Mouse (Mus musculus): Measurements from ENCODE around the gene Alas2. TPM values are rescaled to one million over a fixed set of nuclear protein-coding genes. Genes with fewer than 3 reads are reported as not detected.

Alas2 gene
- polyA plus RNA-seq, 1 experiment from 2014 or later = 145 TPM

DNA sequence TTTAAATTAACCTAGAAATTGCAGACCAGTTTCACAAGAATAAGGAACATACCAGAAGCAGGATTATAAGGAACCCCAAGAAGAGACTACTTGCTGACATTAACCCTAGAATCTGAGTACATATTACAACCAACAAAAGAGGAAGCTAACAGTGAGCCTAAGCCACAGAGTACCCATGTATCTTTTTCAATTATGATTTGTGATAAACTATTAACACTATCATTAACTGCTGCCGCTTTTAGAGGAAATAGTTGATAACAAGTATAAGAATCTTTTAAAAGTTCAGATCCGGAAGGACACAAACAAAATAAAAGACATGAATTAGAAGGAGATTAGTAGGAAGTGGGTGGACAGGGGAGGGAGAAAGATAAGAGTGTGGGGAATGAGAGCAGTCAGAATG is 7.1 kb upstream of the Alas2 start:
- ATAC-seq = no peak
- no peaks in the 10 kb centered on the region for H3K36me3 ChIP-seq (ENCODE audit: insufficient read depth, low read length)
- no peak for DNase-seq (ENCODE audit: low spot score)
- no peak overlapping the region for H3K9ac ChIP-seq (replicated peaks; ENCODE audit: low read depth)
- no peaks in the 10 kb centered on the region for H3K9me3 ChIP-seq (ENCODE audit: low read length)
- H3K4me1 ChIP-seq (ENCODE audit: insufficient read depth, low read depth, low read length) = no peaks in the 10 kb centered on the region
- WGBS = 78% methylated on average over 2 of the region's 2 CpGs
- H3K4me2 ChIP-seq (replicated peaks; ENCODE audit: low read depth, low read length) = no peak overlapping the region
- no peak overlapping the region for H3K27ac ChIP-seq (ENCODE audit: low read length)
- no peaks in the 10 kb centered on the region for H3K27me3 ChIP-seq (replicated peaks; ENCODE audit: insufficient read depth, low read length)
- no peak overlapping the region for H3K4me3 ChIP-seq (ENCODE audit: low read depth, low read length)
- TF ChIP-seq CTCF (IDR thresholded peaks at IDR 0.05) (no peak), EP300 (IDR thresholded peaks at IDR 0.05) (no peak)

DNA sequence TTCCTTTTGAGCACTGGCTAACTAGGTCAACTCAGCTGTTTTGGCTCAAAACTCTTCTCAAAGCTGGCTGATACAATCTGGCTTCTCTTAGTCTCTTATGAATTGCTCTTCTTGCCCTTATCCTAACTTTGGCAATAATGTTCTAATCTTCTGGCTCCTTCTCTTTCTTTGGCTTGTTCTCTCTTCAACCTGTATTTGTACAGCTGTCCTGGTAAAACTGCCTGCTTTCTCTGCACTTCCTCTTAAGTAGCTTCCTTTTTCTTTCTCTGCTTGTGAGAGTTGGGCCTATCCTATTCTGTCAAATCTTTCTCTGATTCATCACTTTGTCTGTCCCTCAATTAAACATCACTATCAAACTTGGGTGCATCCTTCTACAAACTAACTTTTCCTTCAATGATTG is 5.5 kb upstream of the Alas2 start:
- no peaks in the 10 kb centered on the region for H3K27me3 ChIP-seq (replicated peaks; ENCODE audit: insufficient read depth, low read length)
- H3K27ac ChIP-seq (ENCODE audit: low read length) = no peak overlapping the region
- no peak overlapping the region for H3K9ac ChIP-seq (replicated peaks; ENCODE audit: low read depth)
- H3K9me3 ChIP-seq (ENCODE audit: low read length) = no peaks in the 10 kb centered on the region
- TF ChIP-seq EP300 (IDR thresholded peaks at IDR 0.05) (no peak), CTCF (IDR thresholded peaks at IDR 0.05) (no peak)
- no peak overlapping the region for H3K4me3 ChIP-seq (ENCODE audit: low read depth, low read length)
- DNase-seq (ENCODE audit: low spot score) (no peak), ATAC-seq (no peak)
- no peaks in the 10 kb centered on the region for H3K4me1 ChIP-seq (ENCODE audit: insufficient read depth, low read depth, low read length)
- H3K4me2 ChIP-seq (replicated peaks; ENCODE audit: low read depth, low read length) = no peak overlapping the region
- no peaks in the 10 kb centered on the region for H3K36me3 ChIP-seq (ENCODE audit: insufficient read depth, low read length)

DNA sequence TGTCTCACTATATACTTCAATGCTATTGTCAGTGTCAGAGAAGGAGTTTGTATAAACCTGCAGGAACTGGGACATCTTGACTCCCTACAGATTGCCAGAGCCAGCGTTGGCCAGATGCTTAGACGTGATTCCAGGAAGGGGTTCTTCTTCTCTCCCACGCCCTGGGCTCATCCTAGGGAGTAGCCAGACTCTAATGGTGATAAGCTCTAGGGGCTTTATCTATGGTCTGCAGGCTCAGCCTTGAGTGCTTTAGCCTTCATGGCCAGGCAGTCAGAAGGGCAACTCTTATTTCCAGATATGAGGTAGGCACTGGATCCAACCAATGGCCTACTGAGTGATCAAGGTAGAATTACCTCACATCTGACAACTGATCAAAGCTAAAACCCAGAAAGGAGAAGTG is 2.5 kb downstream of the Alas2 start:
- 87% methylated on average over 3 of the region's 3 CpGs for WGBS
- no peaks in the 10 kb centered on the region for H3K27me3 ChIP-seq (replicated peaks; ENCODE audit: insufficient read depth, low read length)
- H3K9ac ChIP-seq (replicated peaks; ENCODE audit: low read depth) = no peak overlapping the region
- ATAC-seq = no peak; the same call in 1 of the 2 replicates
- TF ChIP-seq EP300 (IDR thresholded peaks at IDR 0.05) = no peak
- no peak for TF ChIP-seq CTCF (IDR thresholded peaks at IDR 0.05)
- H3K36me3 ChIP-seq (ENCODE audit: insufficient read depth, low read length) = no peaks in the 10 kb centered on the region
- no peaks in the 10 kb centered on the region for H3K9me3 ChIP-seq (ENCODE audit: low read length)
- no peak overlapping the region for H3K27ac ChIP-seq (ENCODE audit: low read length)
- H3K4me2 ChIP-seq (replicated peaks; ENCODE audit: low read depth, low read length) = no peak overlapping the region
- DNase-seq (ENCODE audit: low spot score) = no peak
- H3K4me3 ChIP-seq (ENCODE audit: low read depth, low read length) = no peak overlapping the region
- H3K4me1 ChIP-seq (ENCODE audit: insufficient read depth, low read depth, low read length) = no peaks in the 10 kb centered on the region

DNA sequence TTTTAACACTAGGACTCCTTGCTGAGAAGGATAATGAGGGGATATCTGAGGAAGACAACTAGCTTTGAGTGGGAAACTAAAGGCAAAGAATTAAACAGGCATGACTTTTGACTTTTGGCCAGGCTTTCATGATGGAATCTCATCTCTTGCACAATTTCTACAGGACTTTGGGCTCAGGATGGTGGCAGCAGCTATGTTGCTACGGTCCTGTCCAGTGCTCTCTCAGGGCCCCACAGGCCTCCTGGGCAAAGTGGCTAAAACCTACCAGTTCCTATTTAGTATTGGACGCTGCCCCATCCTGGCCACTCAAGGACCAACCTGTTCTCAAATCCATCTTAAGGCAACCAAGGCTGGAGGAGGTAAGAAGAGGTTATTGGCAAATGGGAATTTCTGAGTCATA is 4.8 kb downstream of the Alas2 start:
- Histone ChIP-seq H3K4me3 (ENCODE audit: low read depth, low read length) (no peak overlapping the region), H3K27me3 (replicated peaks; ENCODE audit: insufficient read depth, low read length) (no peaks in the 10 kb centered on the region), H3K9me3 (ENCODE audit: low read length) (no peaks in the 10 kb centered on the region), H3K9ac (replicated peaks; ENCODE audit: low read depth) (no peak overlapping the region), H3K27ac (ENCODE audit: low read length) (no peak overlapping the region), H3K36me3 (ENCODE audit: insufficient read depth, low read length) (no peaks in the 10 kb centered on the region), H3K4me1 (ENCODE audit: insufficient read depth, low read depth, low read length) (no peaks in the 10 kb centered on the region), H3K4me2 (replicated peaks; ENCODE audit: low read depth, low read length) (no peak overlapping the region)
- ATAC-seq (no peak), DNase-seq (ENCODE audit: low spot score) (no peak)
- no peak for TF ChIP-seq CTCF (IDR thresholded peaks at IDR 0.05)
- TF ChIP-seq EP300 (IDR thresholded peaks at IDR 0.05) = no peak
- 75% methylated on average over 2 of the region's 2 CpGs for WGBS

DNA sequence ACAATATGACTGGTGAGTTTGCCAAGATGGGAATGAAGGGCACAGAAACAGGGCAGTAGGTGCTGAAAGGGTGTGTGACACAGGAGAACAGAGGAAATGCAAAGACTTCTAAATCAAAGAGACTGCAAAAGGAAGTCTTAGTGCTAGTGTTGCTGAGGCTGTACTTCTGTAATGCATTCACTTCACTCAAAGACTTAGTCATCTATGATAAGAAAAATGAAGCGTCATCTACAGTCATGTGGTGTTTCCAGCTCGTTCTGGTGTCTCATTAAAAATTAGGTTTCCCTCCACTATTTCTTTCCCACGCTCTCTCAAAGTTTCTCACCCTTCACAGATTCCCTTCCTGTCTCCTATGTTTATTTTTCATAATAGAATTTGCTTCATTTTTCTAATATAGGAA is 6.9 kb downstream of the Alas2 start:
- H3K9ac ChIP-seq (replicated peaks; ENCODE audit: low read depth) = no peak overlapping the region
- TF ChIP-seq CTCF (IDR thresholded peaks at IDR 0.05) = no peak
- TF ChIP-seq EP300 (IDR thresholded peaks at IDR 0.05) = no peak
- no peaks in the 10 kb centered on the region for H3K36me3 ChIP-seq (ENCODE audit: insufficient read depth, low read length)
- H3K27ac ChIP-seq (ENCODE audit: low read length) = no peak overlapping the region
- DNase-seq (ENCODE audit: low spot score) (no peak), ATAC-seq (no peak)
- no peaks in the 10 kb centered on the region for H3K4me1 ChIP-seq (ENCODE audit: insufficient read depth, low read depth, low read length)
- H3K4me3 ChIP-seq (ENCODE audit: low read depth, low read length) = no peak overlapping the region
- no peaks in the 10 kb centered on the region for H3K27me3 ChIP-seq (replicated peaks; ENCODE audit: insufficient read depth, low read length)
- H3K4me2 ChIP-seq (replicated peaks; ENCODE audit: low read depth, low read length) = no peak overlapping the region
- 76% methylated on average over 3 of the region's 3 CpGs for WGBS
- H3K9me3 ChIP-seq (ENCODE audit: low read length) = no peaks in the 10 kb centered on the region

DNA sequence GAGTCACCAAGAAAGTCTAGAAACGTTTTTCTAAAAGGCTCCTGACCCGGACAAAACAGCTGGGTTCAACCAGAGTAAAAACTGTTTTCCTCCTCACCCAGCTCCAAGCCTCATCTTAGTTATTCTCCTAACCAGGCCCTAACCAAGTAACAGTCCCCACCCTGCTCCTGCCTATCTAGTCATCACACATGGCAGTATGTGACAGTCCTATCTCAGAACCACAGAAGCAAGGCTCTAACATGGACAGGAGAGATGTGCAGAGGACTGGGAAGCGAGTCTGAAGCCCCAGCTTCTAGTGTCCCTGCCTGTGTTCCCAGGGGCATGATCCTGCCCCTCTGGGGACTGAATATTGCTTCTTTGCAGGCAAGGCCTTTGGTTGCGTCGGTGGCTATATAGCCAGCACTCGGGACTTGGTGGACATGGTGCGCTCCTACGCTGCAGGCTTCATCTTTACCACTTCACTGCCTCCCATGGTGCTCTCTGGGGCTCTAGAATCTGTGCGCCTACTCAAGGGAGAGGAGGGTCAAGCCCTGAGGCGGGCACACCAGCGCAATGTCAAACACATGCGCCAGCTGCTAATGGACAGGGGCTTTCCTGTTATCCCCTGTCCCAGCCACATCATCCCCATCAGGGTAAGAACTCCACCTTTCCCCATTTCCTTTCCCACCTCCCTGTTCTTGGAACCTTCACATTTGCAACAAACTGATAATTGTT is 17.6 kb downstream of the Alas2 start:
- Histone ChIP-seq H3K4me3 (ENCODE audit: low read depth, low read length) (no peak overlapping the region), H3K9ac (replicated peaks; ENCODE audit: low read depth) (no peak overlapping the region), H3K9me3 (ENCODE audit: low read length) (no peaks in the 10 kb centered on the region), H3K4me1 (ENCODE audit: insufficient read depth, low read depth, low read length) (no peaks in the 10 kb centered on the region), H3K27ac (ENCODE audit: low read length) (no peak overlapping the region), H3K4me2 (replicated peaks; ENCODE audit: low read depth, low read length) (no peak overlapping the region), H3K36me3 (ENCODE audit: insufficient read depth, low read length) (no peaks in the 10 kb centered on the region), H3K27me3 (replicated peaks; ENCODE audit: insufficient read depth, low read length) (no peaks in the 10 kb centered on the region)
- no peak; the same call in 1 of the 2 replicates for ATAC-seq
- 81% methylated on average over 11 of the region's 12 CpGs for WGBS
- DNase-seq (ENCODE audit: low spot score) = no peak
- no peak for TF ChIP-seq CTCF (IDR thresholded peaks at IDR 0.05)

DNA sequence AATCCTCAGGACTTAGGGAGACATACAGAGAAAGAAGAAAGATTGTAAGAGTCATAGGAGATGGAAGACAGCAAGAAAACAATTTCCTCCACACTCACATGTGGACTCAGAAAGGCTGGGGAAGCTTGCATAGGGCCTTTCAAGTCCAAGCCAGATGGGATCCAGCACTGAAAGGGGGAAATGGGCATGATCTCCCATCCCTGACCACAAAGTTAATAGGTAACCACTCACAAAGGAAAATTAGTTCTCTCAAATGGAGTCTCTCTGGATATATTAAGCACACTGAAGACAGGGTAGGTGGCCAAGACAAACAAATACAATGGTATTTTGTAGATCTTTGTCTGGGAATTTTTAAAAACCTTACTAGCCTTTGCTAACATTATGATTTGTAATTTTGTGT is 34.7 kb downstream of the Alas2 start:
- no peaks in the 10 kb centered on the region for H3K36me3 ChIP-seq (ENCODE audit: insufficient read depth, low read length)
- no peaks in the 10 kb centered on the region for H3K27me3 ChIP-seq (replicated peaks; ENCODE audit: insufficient read depth, low read length)
- H3K27ac ChIP-seq (ENCODE audit: low read length) = no peak overlapping the region
- DNase-seq (ENCODE audit: low spot score) = no peak
- no peak for ATAC-seq
- no peak overlapping the region for H3K9ac ChIP-seq (replicated peaks; ENCODE audit: low read depth)
- no peak overlapping the region for H3K4me2 ChIP-seq (replicated peaks; ENCODE audit: low read depth, low read length)
- TF ChIP-seq CTCF (IDR thresholded peaks at IDR 0.05) (no peak), EP300 (IDR thresholded peaks at IDR 0.05) (no peak)
- H3K9me3 ChIP-seq (ENCODE audit: low read length) = no peaks in the 10 kb centered on the region
- H3K4me3 ChIP-seq (ENCODE audit: low read depth, low read length) = no peak overlapping the region
- H3K4me1 ChIP-seq (ENCODE audit: insufficient read depth, low read depth, low read length) = no peaks in the 10 kb centered on the region

Data from lung, postnatal 0 days (tissue).